Mouse (Mus musculus): ENCODE results near the gene Iqck.

The Iqck gene

DNA sequence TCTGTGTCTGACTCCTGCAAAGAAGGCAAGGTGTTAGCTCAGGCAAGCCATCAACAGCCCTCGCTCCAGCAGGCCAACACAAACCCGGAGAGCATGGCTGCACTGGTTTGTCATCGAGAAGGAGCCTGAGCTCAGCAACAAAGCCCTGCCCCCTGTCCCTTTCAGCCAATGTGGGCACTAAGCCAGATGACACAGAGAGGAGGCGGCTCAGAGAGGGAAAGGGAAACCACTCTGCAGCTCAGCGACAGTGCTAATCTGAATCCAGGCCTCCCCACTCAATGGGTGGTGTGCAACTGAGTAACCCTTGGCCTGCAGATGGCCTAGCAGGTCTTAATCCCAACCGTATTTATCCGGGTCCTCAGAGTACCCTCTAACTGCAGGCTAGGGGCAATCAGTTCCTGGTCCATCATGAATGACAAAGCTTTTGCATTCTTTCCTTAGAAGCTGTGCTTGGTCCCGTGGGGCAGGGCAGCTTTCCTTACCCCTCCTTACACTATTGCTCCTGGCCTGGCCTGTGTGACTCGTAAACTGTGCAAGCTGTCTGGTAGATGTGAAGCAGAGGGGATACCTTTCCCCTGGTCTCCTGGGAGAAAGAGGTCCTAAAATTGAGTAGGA is 4.8 kb upstream of the Iqck start:
- peak; percentile 78 to 89 for DNase-seq (ENCODE audit: inconsistent age in 2 of 2, low spot score in 1 of 2)

DNA sequence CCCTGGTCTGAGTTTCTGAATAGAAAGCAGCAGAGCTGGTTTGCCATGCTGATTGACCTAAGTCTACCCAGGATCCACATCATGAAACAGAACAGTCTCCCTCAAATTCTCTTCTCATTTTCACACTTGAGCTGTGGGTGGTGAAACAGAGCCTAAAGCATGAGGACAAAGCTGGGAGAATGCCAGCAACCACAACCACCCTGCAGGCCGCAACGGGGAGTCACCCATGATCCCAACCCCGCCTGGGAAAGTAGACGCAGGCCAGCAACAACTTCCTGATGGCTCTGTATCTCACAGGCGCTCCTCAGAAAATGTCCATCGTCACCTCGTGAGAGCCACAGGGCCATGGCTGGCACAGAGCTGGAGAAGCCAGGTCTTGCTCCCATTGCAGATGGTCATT is 4.0 kb upstream of the Iqck start:
- peak in 1 of 2 experiments; percentile 55 for DNase-seq (ENCODE audit: inconsistent age in 2 of 2, low spot score in 1 of 2)

DNA sequence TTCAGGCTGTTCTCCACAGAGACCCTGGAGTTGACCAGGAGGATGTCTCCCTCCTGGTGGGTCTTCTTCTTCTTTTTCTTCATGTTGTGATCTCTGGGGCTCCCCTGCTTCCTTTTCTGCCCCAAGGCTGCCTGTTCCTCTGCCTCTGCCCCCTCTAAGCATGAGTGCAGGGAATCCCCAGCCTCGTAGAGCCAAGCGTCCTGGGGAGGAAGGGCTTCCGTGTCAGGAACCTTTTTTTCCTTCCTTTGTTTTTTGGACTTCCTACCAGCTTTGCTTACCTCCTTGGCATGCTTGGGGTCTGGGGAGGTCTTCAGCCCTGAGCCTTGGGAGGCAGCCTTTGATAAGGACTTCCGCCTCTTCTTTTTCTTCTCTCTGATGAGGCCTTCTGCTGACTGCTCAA is 2.9 kb upstream of the Iqck start:
- no peak for DNase-seq (ENCODE audit: inconsistent age in 2 of 2, low spot score in 1 of 2)

DNA sequence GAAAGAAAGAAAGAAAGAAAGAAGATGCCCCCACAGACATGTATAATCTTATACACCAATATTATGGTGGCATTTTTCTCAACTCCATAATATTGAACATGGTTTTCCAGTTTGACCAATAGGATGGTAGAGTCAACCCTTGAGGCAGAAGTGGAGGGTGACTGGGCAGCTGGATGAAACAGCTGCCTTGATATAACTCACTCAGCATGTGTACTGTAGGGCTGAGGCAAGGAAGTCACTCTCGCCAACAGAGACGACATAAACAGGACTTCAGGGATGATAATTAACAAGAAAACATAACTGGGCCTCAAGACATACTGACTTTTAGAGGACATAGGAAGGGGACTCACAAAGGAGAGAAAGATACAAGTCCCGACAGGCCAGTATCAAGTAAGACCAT is 946 bp upstream of the Iqck start:
- DNase-seq (ENCODE audit: inconsistent age in 2 of 2, low spot score in 1 of 2) = no peak

DNA sequence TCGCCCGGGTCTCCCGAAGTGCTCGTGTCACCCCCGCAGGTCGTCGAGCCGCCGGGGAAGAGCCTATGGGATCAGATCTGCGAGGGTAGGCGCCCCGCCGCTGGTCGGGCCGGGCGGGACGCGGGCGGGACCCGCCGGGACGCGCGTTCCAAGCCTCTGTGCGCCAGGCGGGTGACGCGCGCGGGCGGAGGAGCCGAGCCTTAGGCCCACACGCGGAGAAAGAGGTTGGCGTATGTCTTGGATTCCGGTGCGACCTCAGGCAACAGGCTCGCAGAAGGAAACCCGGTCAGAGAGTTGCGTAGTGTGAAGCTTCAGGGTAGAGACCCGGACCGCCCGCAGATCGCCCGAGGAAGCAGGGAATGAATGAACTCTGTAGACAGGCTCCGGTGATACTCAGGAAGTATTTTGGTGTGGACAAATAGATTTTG is 339 bp downstream of the Iqck start, which contains the start of gene Knop1:
Gene Knop1 (minus strand): TSS at position 378 of the 428 bp plus-strand sequence.
- DNase-seq (ENCODE audit: inconsistent age in 2 of 2, low spot score in 1 of 2) = no peak

DNA sequence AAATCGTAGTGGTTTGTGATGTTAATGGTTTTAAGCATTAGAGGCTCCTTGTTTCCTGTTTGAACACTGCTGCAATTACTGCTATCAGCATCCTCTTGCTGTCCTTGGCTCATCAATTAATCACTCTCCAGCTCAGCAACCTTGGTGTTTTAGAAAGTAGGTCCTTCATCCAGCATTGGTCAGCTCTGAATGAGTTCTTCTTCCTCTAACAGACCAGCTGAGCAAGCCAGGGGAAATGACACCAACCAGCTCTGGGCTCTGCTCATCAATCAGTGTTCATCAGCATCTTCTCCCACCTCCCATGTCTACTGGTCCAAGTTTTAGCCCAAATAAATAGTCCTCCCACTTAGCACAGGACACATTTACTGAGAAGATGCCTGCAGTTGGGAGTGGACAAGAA is 3.1 kb downstream of the Iqck start:
- DNase-seq (ENCODE audit: inconsistent age in 2 of 2, low spot score in 1 of 2) = peak in 1 of 2 experiments; percentile 81

DNA sequence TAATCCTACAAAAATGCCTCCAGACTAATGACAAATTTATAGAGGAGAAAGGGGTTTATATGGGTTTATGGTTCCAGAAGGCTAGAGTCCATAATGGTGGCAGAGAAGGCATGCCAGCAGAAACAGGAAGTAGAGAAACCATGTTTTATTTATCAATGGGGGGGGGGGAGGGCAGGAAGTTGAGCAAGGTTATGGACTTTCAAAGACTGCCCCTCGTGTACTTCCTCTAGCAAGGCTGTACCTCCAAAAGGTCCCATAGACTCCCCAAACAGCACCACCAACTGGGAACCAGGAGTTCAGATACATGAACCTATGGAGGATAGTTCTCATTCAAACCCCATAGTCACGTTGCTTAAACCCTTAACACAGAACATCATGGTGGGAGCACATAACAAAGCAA is 9.8 kb downstream of the Iqck start:
- no peak for DNase-seq (ENCODE audit: inconsistent age in 2 of 2, low spot score in 1 of 2)

DNA sequence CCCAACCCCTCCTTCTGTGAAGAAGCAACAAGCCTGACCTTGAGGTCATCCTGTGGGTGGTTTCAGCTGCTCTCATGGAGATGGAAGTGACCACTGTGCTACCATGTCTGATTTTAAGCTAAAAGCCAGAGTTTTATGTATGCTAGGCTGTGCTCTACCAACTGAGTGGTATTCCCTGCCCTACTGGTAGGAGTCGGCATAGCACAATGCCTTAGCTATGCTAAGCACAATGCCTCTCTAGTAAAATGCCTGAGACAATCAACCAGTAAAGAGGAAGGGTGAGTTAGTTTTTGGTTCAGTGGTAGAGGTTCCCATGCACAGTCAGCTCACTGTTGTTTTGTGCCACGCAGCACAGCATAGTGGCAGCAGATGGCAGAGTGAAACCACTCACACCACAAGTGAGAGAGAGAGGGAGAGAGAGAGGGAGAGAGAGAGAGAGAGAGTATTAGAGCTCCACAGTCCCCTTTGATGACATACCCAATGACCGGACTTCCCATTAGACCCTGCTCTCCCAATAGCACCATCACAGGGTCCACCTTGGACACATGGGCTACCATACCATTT is 24.0 kb downstream of the Iqck start:
- DNase-seq (ENCODE audit: inconsistent age in 2 of 2, low spot score in 1 of 2) = no peak

DNA sequence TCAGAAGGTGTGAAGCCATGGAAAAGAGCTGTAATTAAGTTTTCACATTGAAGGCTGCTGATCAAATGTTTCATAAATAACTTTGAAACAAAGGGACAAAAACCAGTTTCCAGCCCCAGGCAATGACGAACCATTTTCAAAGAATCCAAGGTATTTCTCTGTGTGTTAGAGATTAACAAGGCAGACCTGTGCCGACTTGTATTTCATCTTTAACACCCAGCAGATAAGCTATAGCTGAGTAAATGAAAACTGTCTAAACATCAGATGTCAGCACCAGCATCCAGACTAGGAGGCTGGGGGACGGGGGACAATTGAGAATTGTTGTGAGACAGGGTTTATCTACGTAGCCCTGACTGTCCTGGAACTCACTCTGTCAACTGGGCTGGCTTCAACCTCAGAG is 28.4 kb downstream of the Iqck start:
- no peak for DNase-seq (ENCODE audit: inconsistent age in 2 of 2, low spot score in 1 of 2)

DNA sequence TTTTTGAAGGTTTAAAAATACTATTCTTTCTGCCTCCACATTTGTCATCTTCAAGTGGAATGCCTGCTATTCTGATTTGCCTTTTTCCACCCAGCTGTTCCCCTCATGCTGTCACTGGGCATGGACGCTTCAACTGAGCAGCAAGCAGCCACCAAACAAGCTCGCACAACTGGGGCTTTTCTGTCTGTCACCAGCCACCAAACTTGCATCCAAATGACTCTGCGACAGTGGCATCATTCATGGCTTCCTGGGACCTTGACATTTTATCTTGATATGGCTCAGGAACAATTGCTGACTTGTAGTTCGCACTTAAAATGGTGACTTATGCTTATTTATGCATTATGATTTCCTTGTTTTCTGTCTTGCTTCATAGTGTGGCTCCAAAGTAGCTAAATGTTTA is 29.4 kb downstream of the Iqck start:
- peak; percentile 53 to 84 for DNase-seq (ENCODE audit: inconsistent age in 2 of 2, low spot score in 1 of 2)

DNA sequence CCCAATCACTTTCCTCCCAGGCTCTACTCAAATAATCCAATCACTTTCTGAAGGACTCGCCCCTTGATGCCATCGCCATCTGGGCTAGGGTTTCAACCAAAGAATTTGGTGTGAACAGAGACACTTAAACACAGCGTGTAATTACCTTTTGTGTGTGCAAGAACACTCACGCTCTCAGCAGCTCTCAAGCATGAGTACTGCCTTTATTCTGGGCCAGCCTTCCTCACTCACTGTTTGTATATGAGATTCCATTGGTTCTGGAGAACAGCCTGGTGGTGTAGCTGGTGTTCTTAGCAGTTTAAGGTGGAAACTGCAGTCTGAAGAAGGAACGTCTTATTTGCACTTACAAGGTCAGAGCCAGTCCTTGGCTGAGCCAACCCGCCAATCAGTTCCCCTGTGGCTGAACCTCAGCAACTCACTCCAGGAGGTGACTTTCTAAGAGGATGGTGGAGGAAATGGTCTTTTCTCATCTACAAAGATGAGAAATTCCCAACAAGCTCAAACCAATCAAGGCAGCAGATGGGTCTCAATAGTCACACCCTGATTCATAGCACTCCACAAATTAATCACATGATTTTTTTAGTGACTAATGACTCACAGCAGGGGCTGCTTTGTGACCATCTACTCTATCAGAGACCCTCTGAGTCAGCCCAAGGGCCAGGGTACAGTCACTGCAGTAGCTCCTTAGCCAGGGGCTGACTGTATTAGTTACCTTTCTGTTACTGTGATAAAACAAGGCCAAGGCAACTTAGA is 31.9 kb downstream of the Iqck start:
- peak in 1 of 2 experiments; percentile 43 for DNase-seq (ENCODE audit: inconsistent age in 2 of 2, low spot score in 1 of 2)

DNA sequence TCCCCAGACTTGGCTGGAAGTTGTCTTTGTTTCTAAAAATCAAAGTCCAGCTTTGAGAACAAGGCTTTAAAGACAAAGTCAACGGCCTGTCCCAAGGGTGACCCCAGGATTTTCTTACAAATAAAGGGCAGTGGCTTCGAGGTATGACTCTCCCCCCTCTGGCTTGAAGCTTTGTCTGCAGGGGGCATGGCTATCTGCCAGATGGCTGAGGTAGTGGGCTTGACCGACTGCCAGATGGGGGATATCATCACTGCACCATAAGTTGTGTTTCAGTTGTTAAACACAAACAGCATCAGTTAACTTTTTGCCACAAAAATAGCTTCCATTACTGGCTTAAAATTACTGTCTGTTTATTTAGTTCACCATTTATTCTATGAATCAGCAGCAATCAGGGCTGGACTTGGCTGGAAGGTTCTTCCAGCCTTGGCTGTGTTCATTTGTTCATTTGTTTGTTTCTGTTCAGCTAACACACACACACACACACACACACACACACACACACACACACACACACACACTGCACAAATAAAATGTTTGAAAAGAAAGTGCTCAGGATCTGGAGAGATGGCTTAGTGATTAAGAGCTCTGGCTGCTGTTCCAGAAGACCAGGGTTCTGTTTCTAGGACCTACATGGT is 33.6 kb downstream of the Iqck start:
- DNase-seq (ENCODE audit: inconsistent age in 2 of 2, low spot score in 1 of 2) = no peak

DNA sequence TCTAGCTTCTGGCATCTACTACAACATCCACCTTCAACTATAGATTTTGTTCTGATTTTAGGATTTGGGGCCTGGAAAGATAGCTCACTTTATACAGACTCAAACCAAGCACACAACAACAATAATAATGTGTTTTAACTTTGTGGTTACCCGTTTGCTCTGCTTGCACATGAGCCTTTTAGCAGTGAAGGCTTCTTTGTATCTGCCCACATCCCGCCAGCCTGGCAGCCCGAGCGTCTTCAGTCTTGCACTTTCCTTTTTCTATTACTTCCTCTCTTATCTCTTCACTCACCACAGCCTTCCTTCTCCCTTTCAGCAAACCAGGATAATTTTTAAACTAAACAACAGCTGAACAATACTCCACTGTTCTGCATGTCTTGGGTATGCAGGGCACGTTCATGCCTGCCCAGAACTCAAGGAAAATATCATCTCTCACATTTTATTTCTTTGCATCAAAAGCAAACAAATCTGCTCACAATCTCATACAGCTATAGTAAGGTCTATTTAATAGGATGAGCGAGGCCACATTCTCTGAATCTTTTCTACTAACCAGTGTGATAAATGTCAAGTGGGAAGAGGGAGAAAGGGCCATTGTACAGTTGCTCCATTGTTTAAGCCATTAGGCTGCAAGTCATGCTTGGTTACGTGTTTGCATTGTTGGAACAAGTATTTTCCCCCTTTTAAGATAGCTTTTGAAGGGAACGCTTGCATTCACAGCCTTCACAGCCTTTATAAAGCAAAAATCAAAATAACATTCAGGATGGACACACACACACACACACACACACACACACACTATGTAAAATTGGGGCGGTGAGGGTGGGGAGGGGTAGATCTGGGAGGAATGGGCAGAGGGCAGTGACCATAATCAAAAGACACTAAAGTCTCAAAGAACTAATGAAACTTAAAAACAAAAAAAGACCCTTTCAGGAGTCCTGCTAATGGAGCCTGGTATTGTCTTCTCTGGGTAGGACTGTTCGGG is 40.2 kb downstream of the Iqck start:
- DNase-seq (ENCODE audit: inconsistent age in 2 of 2, low spot score in 1 of 2) = no peak

DNA sequence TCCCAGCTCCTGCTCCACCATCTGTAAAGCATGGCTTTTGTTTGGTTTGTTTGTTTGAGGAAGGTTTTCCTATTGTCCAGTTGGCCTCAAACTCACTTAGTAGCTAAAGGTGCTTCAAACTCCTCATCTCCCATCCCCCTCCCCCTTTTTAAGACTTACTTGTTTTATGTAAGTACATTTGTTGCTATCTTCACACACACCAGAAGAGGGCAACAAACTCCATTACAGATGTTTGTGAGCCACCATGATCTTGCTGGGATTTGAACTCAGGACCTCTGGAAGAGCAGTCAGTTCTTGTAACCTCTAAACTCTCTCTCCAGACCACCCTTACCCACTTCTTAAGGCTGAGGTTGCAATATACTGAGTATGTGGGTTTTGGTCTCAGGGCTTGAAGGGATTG is 42.5 kb downstream of the Iqck start:
- no peak for DNase-seq (ENCODE audit: inconsistent age in 2 of 2, low spot score in 1 of 2)

DNA sequence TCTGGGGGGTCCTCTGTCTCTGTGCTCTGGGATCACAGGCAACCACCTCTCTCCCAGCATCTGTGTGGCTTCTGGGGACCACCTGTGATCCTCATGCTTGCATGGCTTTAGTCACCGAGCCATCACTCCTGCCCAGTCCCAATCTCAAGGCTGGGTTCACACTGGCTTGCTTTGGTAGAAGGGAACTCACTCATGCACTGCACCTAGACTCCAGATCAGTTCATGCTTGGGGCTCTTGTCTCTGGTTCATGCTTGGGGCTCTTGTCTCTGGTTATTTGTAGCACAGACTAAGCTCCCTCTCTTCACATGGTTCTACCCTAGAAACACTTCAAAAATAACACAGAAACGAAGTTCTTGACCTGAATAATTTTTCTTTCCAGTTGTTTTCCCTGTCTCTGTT is 44.5 kb downstream of the Iqck start:
- DNase-seq (ENCODE audit: inconsistent age in 2 of 2, low spot score in 1 of 2) = no peak

DNA sequence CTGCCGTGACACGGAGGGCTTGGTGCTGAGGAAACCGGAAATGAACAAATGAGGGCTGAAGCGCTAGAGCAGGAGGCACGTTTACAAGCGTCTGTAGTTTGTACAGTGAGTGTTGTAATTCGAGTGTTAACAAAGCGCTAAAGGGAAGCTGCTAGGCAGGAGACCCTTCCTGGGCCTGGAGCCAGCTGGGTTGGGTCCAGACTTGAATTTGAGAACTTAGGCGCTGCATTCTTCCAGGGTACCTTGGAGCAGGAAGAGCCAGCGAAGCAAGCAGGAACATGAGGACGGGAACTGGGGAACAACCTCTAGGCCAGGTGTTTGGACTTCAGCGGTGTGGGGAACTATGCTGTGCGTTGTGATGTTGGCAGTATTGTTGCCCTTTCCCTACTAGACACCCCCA is 47.4 kb downstream of the Iqck start:
- DNase-seq (ENCODE audit: inconsistent age in 2 of 2, low spot score in 1 of 2) = no peak

DNA sequence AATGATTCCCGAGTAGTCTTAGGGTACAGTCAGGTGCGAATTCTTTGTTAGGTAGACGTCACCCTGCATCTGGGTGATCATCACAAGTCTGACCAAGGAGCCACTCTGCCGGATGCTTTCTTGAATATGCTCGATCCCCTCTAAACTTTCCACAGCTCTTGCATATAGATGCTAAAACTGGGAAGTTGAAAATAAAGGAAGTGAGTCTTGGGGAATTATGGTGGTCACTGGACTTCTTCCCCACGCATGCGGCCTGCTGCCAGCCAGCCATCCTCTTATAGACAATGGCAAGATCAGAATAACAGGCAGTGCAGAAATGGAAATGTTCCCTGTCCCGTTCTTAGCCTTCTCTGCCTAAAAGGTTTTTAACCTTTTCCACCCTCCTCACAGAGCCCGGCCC is 48.3 kb downstream of the Iqck start:
- DNase-seq (ENCODE audit: inconsistent age in 2 of 2, low spot score in 1 of 2) = no peak

DNA sequence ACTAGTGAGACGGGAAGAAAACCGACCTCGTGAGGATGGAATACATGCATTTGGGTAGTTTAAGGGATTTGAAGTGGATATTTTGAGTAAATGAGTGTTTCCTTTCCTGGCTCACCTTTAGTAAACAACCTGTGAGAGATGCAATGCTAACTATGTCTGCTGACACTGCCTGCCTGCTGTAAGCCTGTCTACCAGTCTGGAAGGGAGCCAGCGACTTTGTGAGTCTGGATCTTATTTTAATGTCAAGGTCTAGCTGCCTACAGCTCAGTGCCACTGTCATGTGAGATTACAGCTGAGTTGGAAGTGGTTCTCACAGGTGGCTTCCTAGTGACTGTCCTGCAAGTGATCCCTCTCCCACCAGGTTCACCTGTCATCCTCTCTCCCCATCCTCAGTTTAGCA is 49.0 kb downstream of the Iqck start:
- peak; percentile 81 to 92 for DNase-seq (ENCODE audit: inconsistent age in 2 of 2, low spot score in 1 of 2)

DNA sequence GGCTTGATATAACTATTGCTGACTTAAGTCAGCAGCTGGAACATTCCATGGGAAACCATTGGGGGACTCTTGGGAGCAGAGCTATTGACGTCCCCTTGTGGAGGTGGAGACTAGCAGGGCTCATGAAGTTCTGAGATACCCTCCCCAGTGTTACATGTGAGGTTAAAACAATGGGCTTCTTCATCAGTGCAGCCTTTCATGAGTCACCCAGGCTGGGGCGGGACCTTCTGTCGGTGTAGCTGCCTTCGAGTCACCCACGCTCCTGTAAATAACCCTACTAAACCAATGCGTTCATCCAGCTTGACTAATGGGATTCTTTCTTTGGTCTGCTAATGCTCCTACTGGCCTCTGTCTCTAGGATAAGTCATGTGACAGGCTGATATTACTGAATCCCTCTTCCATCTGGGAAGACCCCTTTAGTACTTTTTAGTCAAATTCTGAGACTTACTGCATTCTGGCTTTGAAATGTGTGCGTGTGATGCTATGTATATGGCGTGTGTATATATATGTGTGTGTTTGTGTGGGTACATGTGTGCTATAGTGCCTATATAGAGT is 53.5 kb downstream of the Iqck start:
- DNase-seq (ENCODE audit: inconsistent age in 2 of 2, low spot score in 1 of 2) = peak in 1 of 2 experiments; percentile 67

DNA sequence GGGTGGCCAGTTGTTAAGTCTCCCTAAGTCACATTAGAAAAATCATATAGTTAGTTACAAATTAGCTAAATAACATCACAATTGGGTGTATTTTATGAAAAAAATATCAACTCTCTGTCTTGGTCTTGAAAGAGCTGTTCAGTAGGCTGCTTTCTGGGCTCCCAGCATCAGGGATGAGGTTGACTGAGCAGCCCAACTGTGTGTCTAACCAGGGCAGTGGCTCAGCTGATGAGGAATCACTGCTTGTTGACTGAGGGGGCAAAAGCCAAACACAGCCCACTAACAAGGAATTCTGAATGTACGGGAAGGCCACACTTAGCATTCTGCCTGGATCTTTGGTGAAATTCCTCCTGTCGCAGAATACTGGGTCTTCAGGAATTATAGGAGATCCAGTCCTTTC is 54.9 kb downstream of the Iqck start:
- DNase-seq (ENCODE audit: inconsistent age in 2 of 2, low spot score in 1 of 2) = no peak
